Mouse (Mus musculus): ENCODE results near the gene Olfr1353. TPM values are rescaled to one million over a fixed set of nuclear protein-coding genes. Genes with fewer than 3 reads are reported as not detected.
"Not testable (repeated sequence)": the region's sequence is repeated elsewhere in the genome, so short reads cannot be mapped to it uniquely, and the experiment has no call there.

Gene Olfr1353
- not detected for total RNA-seq (2021)
- long read RNA-seq, experiment 1 = 0 reads
- long read RNA-seq, experiment 2 = 0 reads

DNA sequence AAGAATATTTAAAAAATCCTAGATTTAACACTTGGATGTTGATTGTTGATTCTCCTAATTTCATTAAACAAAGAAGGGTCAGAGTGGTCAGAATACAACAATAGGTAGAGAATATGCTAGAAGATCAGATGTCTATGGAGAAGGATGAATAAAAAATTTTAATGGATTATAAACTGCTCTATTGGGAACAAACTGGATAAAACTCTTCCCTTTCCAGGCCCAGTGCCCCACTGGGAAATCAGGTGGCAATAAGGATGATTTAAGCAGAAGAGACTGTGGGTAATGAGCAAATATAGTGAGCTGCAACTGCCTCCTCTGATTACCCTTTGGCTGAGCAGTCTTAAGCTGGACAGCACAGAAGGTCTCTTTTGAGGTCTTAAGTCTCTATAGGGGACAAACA is at the start of gene Olfr1353:
Olfr1353 (plus strand) TSS at position 301 of the 400 bp plus-strand sequence.
- H3K4me3 ChIP-seq; DNase-seq; intact Hi-C loops (cut with DNase I); H3K27ac ChIP-seq: not testable (repeated sequence)

DNA sequence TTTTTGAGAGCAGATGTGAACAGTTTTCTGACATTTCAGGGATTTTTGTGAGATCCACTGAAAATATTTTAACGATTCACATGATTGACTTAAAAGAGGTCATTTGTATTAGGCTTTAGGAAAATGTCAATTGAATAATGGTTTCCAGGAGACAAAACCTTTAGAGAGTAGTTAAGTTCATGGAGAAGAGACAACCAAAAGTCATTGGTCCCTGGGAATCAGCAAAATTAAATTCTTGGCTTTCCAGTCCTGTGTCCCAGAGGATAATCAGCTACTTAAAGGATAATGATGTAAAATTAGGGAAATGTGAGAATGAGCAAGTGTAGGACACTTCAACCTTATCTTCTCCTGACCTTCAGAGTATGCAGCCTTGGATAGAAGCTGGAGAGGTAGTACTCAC is 12.8 kb upstream of the Olfr1353 start, which contains the start of gene Olfr8:
Olfr8 (plus strand) TSS at position 301 of the 400 bp plus-strand sequence.
- H3K27ac ChIP-seq; DNase-seq; H3K4me3 ChIP-seq; intact Hi-C loops (cut with DNase I): not testable (repeated sequence)

DNA sequence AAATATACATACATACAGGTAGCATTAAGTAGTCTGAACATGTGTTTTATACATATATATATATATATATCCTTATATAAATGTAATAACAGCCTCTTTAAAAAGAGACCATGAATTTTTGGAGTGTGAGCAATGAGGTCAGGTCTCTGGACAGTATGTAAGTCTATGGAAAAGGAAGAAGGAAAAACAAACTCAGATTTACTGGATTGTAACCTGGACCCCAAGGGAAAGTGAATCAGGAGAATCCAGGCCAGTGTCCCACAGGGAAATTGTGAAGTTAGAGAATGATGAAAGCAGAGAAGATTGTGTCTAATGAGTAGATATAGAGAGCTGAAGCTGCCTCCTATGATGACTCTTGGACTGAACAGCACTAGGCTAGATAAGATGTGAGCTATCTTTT is 17.6 kb downstream of the Olfr1353 start, which contains the start of gene Olfr1352:
Olfr1352 (plus strand) TSS at position 301 of the 400 bp plus-strand sequence.
- intact Hi-C loops (cut with DNase I) = no loop called here
- no peak for DNase-seq
- TF ChIP-seq CTCF (IDR thresholded peaks at IDR 0.05) = no peak
- Histone ChIP-seq H3K27ac (no peak within 1 kb of the TSS), H3K4me3 (no peak within 1 kb of the TSS)

- DNase-seq = no peak
- no peak within 1 kb of the TSS for H3K4me3 ChIP-seq
- H3K27ac ChIP-seq = no peak within 1 kb of the TSS
- intact Hi-C loops (cut with DNase I) = no loop called here
- TF ChIP-seq CTCF (IDR thresholded peaks at IDR 0.05) = no peak
Measured at GRCm38 (mm10) chr10:79012172-79012571, 49.1 kb downstream of the Olfr1353 start, which contains the start of gene Olfr1351. Olfr1351 (plus strand) TSS chr10:79012472.

Other genes with a start within 250 kb of the Olfr1353 start
- gene Casp14, start 245.0 kb upstream of the Olfr1353 start, total RNA-seq (2021) = not detected
- not detected for gene Ccdc105, start 210.2 kb upstream of the Olfr1353 start, total RNA-seq (2021)
- not detected for gene Slc1a6, start 182.8 kb upstream of the Olfr1353 start, total RNA-seq (2021)
- gene Olfr1356, start 111.1 kb upstream of the Olfr1353 start, total RNA-seq (2021) = not detected
- not detected for gene Olfr1355, start 87.8 kb upstream of the Olfr1353 start, total RNA-seq (2021)
- not detected for gene Olfr1354, start 50.1 kb upstream of the Olfr1353 start, total RNA-seq (2021)
- gene Olfr8, start 12.7 kb upstream of the Olfr1353 start, total RNA-seq (2021) = not detected
- not detected for gene Olfr1352, start 17.7 kb downstream of the Olfr1353 start, total RNA-seq (2021)
- not detected for gene Olfr1351, start 49.2 kb downstream of the Olfr1353 start, total RNA-seq (2021)
- not detected for gene Olfr57, start 65.4 kb downstream of the Olfr1353 start, total RNA-seq (2021)
- gene 2610008E11Rik, start 134.3 kb downstream of the Olfr1353 start, total RNA-seq (2021) = 10 to 100 TPM in 1 of 2 experiments, 1 to 10 TPM in 1; 9.8 to 12.6 TPM
- not detected for gene Vmn2r80, start 185.5 kb downstream of the Olfr1353 start, total RNA-seq (2021)